Mouse (Mus musculus) cerebellum, adult 2 months (tissue): ENCODE data around the gene Cebpzos. TPM values are rescaled to one million over a fixed set of nuclear protein-coding genes. Genes with fewer than 3 reads are reported as not detected.

Experiments
- DNase-seq, 2 experiments: peaks; one replicate each; pipeline ENCODE4 v3.0.0; 2021
- H3K27ac ChIP-seq: fragments of 200-500 bp; 2 replicates; pipeline ENCODE4 v1.5.1; 2012; ENCODE audit warnings: low read length, control low read depth, inconsistent platforms; ENCODE audit not compliant: insufficient read depth
- H3K27me3 ChIP-seq: fragments of 200-500 bp; 2 replicates; pipeline ENCODE4 v1.6.1; 2012; ENCODE audit warnings: inconsistent platforms, mild to moderate bottlenecking, low read length, moderate library complexity; ENCODE audit not compliant: control insufficient read depth, insufficient read depth
- H3K4me1 ChIP-seq: fragments of 200-500 bp; 2 replicates; pipeline ENCODE4 v1.6.1; 2011; ENCODE audit warnings: low read length; ENCODE audit not compliant: control insufficient read depth, insufficient read depth
- H3K4me3 ChIP-seq: fragments of 200-500 bp; replicated peaks from 2 replicates; pipeline ENCODE3; 2011; ENCODE audit warnings: mild to moderate bottlenecking, low read depth, low read length, control low read depth; ENCODE audit not compliant: insufficient read depth
- CTCF ChIP-seq: fragments of 200-500 bp; IDR thresholded peaks from 2 replicates; pipeline ENCODE4 v1.5.1; 2011; ENCODE audit warnings: low read depth, mild to moderate bottlenecking, control low read depth, low read length, moderate library complexity, borderline replicate concordance; ENCODE audit not compliant: insufficient read depth
- POLR2A ChIP-seq: fragments of 200-500 bp; IDR thresholded peaks from 2 replicates; pipeline ENCODE4 v1.6.1; 2011; ENCODE audit warnings: low read length, control low read depth, borderline replicate concordance; ENCODE audit not compliant: insufficient read depth
- WGBS: fragments of 180-500 bp; shearing (Covaris S2); methylation state at CpG from one replicate; pipeline ENCODE4 v1.1.7; 2018; 5-methylcytosine and 5-hydroxymethylcytosine counted together
- polyA plus RNA-seq: library from polyadenylated mRNA; depleted of rRNA; stranded (reverse); fragments of >200 nt; gene quantifications from 2 replicates; pipeline ENCODE4 v1.2.3, GENCODE M21; 2012

Cebpzos gene
- polyA plus RNA-seq, 1 experiment: 53.4 TPM

GRCm38 (mm10) chr17:78913921-78914320 lies 2.4 kb upstream of the Cebpzos start:
- DNase-seq: no peak
- Histone ChIP-seq H3K4me1 (peaks cover 5% of the 10 kb centered on the region; the same call in 1 of the 2 replicates), H3K27me3 (no peaks in the 10 kb centered on the region), H3K27ac (no peak overlapping the region), H3K4me3 (no peak overlapping the region)
- 83% methylated on average over 3 of the region's 3 CpGs for WGBS
- TF ChIP-seq POLR2A (no peak), CTCF (no peak)

GRCm38 (mm10) chr17:78915772-78916171 lies 528 bp upstream of the Cebpzos start:
- DNase-seq: no peak
- H3K27ac ChIP-seq: no peak overlapping the region
- WGBS: 27% methylated on average over 6 of the region's 6 CpGs
- peak overlapping the region; percentile 85 for H3K4me3 ChIP-seq
- peaks cover 5% of the 10 kb centered on the region; the same call in 1 of the 2 replicates for H3K4me1 ChIP-seq
- TF ChIP-seq CTCF (no peak), POLR2A (no peak)
- H3K27me3 ChIP-seq: no peaks in the 10 kb centered on the region

- WGBS: under 1% methylated on average over 11 of the region's 11 CpGs
- DNase-seq: no peak
These were observed 599 bp downstream of the Cebpzos start for GRCm38 (mm10) chr17:78916899-78917298.

GRCm38 (mm10) chr17:78917696-78918095 lies 1.4 kb downstream of the Cebpzos start:
- H3K4me3 ChIP-seq: peak overlapping the region; percentile 21
- WGBS: 15% methylated on average over 6 of the region's 6 CpGs
- no peak for DNase-seq
- no peak overlapping the region for H3K27ac ChIP-seq
- peaks cover 5% of the 10 kb centered on the region; the same call in 1 of the 2 replicates for H3K4me1 ChIP-seq
- TF ChIP-seq CTCF (no peak), POLR2A (no peak)
- H3K27me3 ChIP-seq: no peaks in the 10 kb centered on the region

More at GRCm38 (mm10) chr17:78916899-78917298, 599 bp downstream of the Cebpzos start:
- Histone ChIP-seq H3K27me3 (no peaks in the 10 kb centered on the region), H3K4me1 (peaks cover 5% of the 10 kb centered on the region; the same call in 1 of the 2 replicates), H3K4me3 (peak overlapping the region; percentile 85), H3K27ac (peak overlapping the region; percentile 54; the same call in 1 of the 2 replicates)
- TF ChIP-seq CTCF (no peak), POLR2A (no peak)

- peaks cover 5% of the 10 kb centered on the region; the same call in 1 of the 2 replicates for H3K4me1 ChIP-seq
- H3K27me3 ChIP-seq: no peaks in the 10 kb centered on the region
- no peak overlapping the region for H3K4me3 ChIP-seq
- 86% methylated on average over 2 of the region's 2 CpGs for WGBS
- no peak overlapping the region for H3K27ac ChIP-seq
- TF ChIP-seq CTCF: no peak
- TF ChIP-seq POLR2A: no peak
- DNase-seq: no peak
These were observed 19.6 kb downstream of the Cebpzos start for GRCm38 (mm10) chr17:78935857-78936256.

- Histone ChIP-seq H3K4me1 (peaks cover 5% of the 10 kb centered on the region; the same call in 1 of the 2 replicates), H3K27ac (peak within 1 kb of the TSS; percentile 33), H3K27me3 (no peaks in the 10 kb centered on the region), H3K4me3 (peak within 1 kb of the TSS; percentile 93)
- WGBS: under 1% methylated on average over 45 of the region's 45 CpGs
- DNase-seq: peak; percentile 97 to 98
- TF ChIP-seq POLR2A (peak; percentile 88), CTCF (no peak)
These were observed 20.3 kb downstream of the Cebpzos start, which contains the start of the genes Cebpz and Ndufaf7 for GRCm38 (mm10) chr17:78936466-78937228. Gene Cebpz, minus strand, starts transcription at chr17:78937066. Gene Ndufaf7, plus strand, starts transcription at chr17:78937136.

- TF ChIP-seq POLR2A (no peak; the same call in 1 of the 2 replicates), CTCF (no peak)
- Histone ChIP-seq H3K4me3 (peak overlapping the region; percentile 93), H3K27ac (peak overlapping the region; percentile 20), H3K4me1 (peaks cover 5% of the 10 kb centered on the region; the same call in 1 of the 2 replicates), H3K27me3 (no peaks in the 10 kb centered on the region)
- WGBS: 2% methylated on average over 26 of the region's 26 CpGs
- DNase-seq: peak in 1 of 2 experiments; percentile 37
These were observed 21.0 kb downstream of the Cebpzos start for GRCm38 (mm10) chr17:78937229-78937853.
